Mouse (Mus musculus): ENCODE results near the gene Rln3. TPM values are rescaled to one million over a fixed set of nuclear protein-coding genes. Genes with fewer than 3 reads are reported as not detected.
"Not testable (repeated sequence)": the region's sequence is repeated elsewhere in the genome, so short reads cannot be mapped to it uniquely, and the experiment has no call there.

Rln3 gene
- polyA plus RNA-seq, 2 experiments from 2014 or later = 44.3 to 60.9 TPM

- ATAC-seq = no peak
These were observed 29.0 kb downstream of the Rln3 start for GRCm38 (mm10) chr8:84015833-84016232.

GRCm38 (mm10) chr8:84012499-84013165, 32.2 kb downstream of the Rln3 start:
- ATAC-seq = no peak

GRCm38 (mm10) chr8:84011705-84012498, 32.9 kb downstream of the Rln3 start, which contains the start of gene 2210011C24Rik:
Gene 2210011C24Rik, minus strand, starts transcription at chr8:84012171.
- peak; percentile 49 for ATAC-seq

- ATAC-seq = peak; percentile 60
These were observed 33.9 kb downstream of the Rln3 start for GRCm38 (mm10) chr8:84010625-84011611.

GRCm38 (mm10) chr8:84009876-84010275, 34.9 kb downstream of the Rln3 start:
- ATAC-seq = no peak

- ATAC-seq = no peak
These were observed 36.4 kb downstream of the Rln3 start for GRCm38 (mm10) chr8:84008362-84008761.

- ATAC-seq = not testable (repeated sequence)
These were observed 39.3 kb downstream of the Rln3 start for GRCm38 (mm10) chr8:84005502-84005901.

GRCm38 (mm10) chr8:84004533-84005201, 40.1 kb downstream of the Rln3 start:
- peak; percentile 95 for ATAC-seq

- ATAC-seq = no peak
These were observed 41.1 kb downstream of the Rln3 start for GRCm38 (mm10) chr8:84003612-84004246.

- ATAC-seq = no peak
These were observed 41.7 kb downstream of the Rln3 start for GRCm38 (mm10) chr8:84002957-84003611.

- no peak for ATAC-seq
These were observed 43.4 kb downstream of the Rln3 start, which contains the start of gene 1700067K01Rik for GRCm38 (mm10) chr8:84001281-84002000. Gene 1700067K01Rik, plus strand, starts transcription at chr8:84001502.

- ATAC-seq = no peak
These were observed 45.0 kb downstream of the Rln3 start for GRCm38 (mm10) chr8:83999825-84000224.

GRCm38 (mm10) chr8:83999057-83999705, 45.6 kb downstream of the Rln3 start:
- ATAC-seq = no peak

GRCm38 (mm10) chr8:83998231-83999056, 46.4 kb downstream of the Rln3 start:
- peak; percentile 51 for ATAC-seq

- no peak for ATAC-seq
These were observed 47.2 kb downstream of the Rln3 start, which contains the start of gene Samd1 for GRCm38 (mm10) chr8:83997511-83998141. Gene Samd1, plus strand, starts transcription at chr8:83997672.

- ATAC-seq = peak; percentile 30
These were observed 48.0 kb downstream of the Rln3 start for GRCm38 (mm10) chr8:83996567-83997505.

- ATAC-seq = no peak
These were observed 48.8 kb downstream of the Rln3 start for GRCm38 (mm10) chr8:83995973-83996372.

All from activated CD4-positive, CD25-positive, alpha-beta regulatory T cell, adult 4 months (primary cell).